Mouse (Mus musculus) layer of hippocampus, adult 2 months (tissue): ENCODE results near the gene Dohh. TPM values are rescaled to one million over a fixed set of nuclear protein-coding genes. Genes with fewer than 3 reads are reported as not detected.

Experiments
- DNase-seq, 2 experiments: peaks; one replicate each; pipeline ENCODE4 v3.0.0; 2022; ENCODE audit warnings: low spot score in 2 of 2
- H3K27ac ChIP-seq: fragments of 200-600 bp; 2 replicates; pipeline ENCODE4 v1.8.1; 2022
- H3K4me3 ChIP-seq: fragments of 200-600 bp; 2 replicates; pipeline ENCODE4 v1.8.1; 2022; ENCODE audit warnings: mild to moderate bottlenecking
- CTCF ChIP-seq: fragments of 200-600 bp; conservative IDR thresholded peaks from 2 replicates; pipeline ENCODE4 v1.8.1; 2022; ENCODE audit warnings: antibody characterized with exemption, mild to moderate bottlenecking, moderate library complexity
- total RNA-seq, 2 experiments: library from RNA; stranded (reverse); gene quantifications; 2 replicates each; pipeline ENCODE4 v1.2.3; 2021

Dohh gene
- total RNA-seq, 2 experiments from 2014 or later, result 75.9 to 79.7 TPM

DNA sequence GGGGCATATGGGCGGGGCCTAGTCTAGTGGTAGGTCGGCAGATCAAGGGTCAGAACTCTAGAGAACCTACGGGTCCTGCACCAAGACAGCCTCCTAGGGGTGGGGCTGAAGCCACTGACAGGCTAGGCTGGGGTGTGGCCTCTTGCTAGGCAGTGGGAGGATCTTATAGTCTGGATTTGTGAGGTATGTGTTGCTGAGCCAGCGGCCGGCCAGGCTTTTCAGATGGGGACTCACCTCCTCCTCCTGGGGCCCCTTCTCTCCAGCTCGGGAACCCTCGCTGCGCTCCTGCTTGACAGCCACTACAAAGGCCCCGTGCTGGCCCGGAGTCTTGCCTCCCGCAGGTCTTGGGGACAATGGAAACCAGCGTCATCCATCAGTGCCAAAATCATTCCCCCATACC is 35.1 kb upstream of the Dohh start:
- H3K4me3 ChIP-seq, result peak overlapping the region; percentile 84; the same call in 1 of the 2 replicates
- no peak for DNase-seq
- no peak overlapping the region for H3K27ac ChIP-seq
- no peak for TF ChIP-seq CTCF

DNA sequence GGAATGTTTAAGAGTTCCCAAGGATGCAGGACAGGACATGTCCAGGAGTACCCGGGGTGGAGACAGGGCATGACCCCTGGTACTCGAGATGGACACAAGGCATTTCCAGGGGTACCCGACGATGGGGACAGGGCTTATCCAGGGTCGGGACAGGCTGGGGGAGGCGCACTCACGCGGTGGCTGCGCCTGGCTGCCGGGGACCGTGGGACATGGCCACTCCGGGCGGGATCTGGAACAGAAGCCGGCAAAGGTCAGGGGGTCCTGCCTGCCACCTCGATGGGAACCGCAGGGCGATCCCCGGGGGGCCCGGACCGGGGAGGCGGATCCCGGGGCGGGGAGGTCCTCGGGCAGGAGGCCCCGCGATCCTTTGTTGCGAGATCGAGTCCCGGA is 34.3 kb upstream of the Dohh start:
- TF ChIP-seq CTCF, result no peak

DNA sequence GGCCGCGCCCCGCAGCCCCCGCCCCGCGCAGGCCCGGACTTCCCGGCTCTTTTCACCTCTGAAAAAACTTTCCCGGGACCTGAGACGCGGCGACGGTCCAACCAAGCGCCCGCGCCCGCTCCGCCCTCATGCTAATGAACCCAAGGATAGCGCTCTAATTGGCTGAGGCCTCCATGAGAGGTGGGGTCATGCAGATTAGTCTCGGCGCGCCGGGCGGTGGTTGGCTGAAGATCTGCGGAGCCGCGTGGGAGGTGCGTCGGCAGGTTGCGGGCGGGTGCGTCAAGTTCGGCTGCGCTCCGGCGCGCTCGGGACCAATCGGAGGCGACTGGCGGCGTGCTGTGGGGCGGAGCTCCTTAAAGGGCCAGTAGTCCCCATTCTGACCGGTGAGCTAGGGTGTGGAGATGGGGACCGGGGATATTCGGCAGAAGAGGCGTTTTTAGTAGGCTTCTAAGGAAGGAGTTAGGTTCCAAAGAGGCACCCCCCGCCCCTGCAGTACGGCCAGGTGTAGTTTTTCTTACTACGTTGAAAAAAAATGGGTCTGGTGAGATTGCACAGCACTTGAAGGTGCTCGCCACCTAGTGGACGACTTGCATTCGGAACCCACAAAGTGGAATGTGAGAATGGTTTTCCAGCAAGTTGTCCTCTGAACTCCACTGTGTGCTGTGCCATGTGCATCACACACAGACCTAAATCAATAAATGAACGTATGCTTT is 33.7 kb upstream of the Dohh start, which contains the start of gene Hmg20b:
TSS of gene Hmg20b (minus strand) at position 130 of the 713 bp plus-strand sequence.
- peak; percentile 93 for TF ChIP-seq CTCF
- Histone ChIP-seq H3K4me3 (peak within 1 kb of the TSS; percentile 84), H3K27ac (peak within 1 kb of the TSS; percentile 92)
- peak; percentile 99 to 100 for DNase-seq

More for the DNA sequence above, 34.3 kb upstream of the Dohh start:
- no peak for DNase-seq
- Histone ChIP-seq H3K4me3 (peak overlapping the region; percentile 84), H3K27ac (peak overlapping the region; percentile 76)

DNA sequence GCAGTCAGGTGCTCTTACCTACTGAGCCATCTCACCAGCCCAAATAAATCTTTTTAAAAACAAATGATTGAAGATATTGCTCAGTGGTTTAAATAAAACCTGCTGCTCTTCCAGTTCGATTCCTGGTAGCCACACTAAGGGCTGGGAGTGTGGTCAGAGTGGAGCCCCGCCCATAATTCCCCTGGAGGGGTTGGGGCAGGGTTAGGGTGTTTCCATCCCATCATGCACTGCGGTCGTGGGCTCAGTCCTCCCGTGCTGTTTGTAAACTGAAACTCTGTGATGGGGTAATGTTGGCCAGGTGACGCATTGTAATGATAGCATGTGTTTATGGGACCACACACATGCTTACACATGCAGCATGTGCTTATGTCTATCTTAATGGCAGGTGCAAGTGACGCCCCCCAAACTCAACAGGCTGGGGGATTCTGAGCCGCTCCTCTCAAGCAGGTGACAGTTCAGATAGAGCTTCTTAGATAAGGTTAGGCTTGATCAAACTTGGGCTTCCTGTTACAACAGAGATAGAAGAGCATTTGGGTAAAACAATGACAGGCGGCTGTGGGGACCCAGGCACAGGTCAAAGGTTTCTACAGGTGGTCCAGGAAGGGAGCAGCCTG is 32.4 kb upstream of the Dohh start:
- no peak for DNase-seq
- no peak overlapping the region for H3K4me3 ChIP-seq
- no peak overlapping the region for H3K27ac ChIP-seq
- no peak for TF ChIP-seq CTCF

GRCm38 (mm10) chr10:81354738-81355477 is 29.3 kb upstream of the Dohh start:
- Histone ChIP-seq H3K4me3 (no peak overlapping the region), H3K27ac (no peak overlapping the region)
- no peak for TF ChIP-seq CTCF
- DNase-seq, result no peak

GRCm38 (mm10) chr10:81355533-81355932 is 28.7 kb upstream of the Dohh start:
- no peak overlapping the region for H3K27ac ChIP-seq
- no peak for TF ChIP-seq CTCF
- no peak for DNase-seq

GRCm38 (mm10) chr10:81356352-81356990 is 27.8 kb upstream of the Dohh start:
- DNase-seq, result no peak
- TF ChIP-seq CTCF, result no peak
- Histone ChIP-seq H3K27ac (peak overlapping the region; percentile 55; the same call in 1 of the 2 replicates), H3K4me3 (peak overlapping the region; percentile 83)

More at GRCm38 (mm10) chr10:81355533-81355932, 28.7 kb upstream of the Dohh start:
- H3K4me3 ChIP-seq, result no peak overlapping the region

DNA sequence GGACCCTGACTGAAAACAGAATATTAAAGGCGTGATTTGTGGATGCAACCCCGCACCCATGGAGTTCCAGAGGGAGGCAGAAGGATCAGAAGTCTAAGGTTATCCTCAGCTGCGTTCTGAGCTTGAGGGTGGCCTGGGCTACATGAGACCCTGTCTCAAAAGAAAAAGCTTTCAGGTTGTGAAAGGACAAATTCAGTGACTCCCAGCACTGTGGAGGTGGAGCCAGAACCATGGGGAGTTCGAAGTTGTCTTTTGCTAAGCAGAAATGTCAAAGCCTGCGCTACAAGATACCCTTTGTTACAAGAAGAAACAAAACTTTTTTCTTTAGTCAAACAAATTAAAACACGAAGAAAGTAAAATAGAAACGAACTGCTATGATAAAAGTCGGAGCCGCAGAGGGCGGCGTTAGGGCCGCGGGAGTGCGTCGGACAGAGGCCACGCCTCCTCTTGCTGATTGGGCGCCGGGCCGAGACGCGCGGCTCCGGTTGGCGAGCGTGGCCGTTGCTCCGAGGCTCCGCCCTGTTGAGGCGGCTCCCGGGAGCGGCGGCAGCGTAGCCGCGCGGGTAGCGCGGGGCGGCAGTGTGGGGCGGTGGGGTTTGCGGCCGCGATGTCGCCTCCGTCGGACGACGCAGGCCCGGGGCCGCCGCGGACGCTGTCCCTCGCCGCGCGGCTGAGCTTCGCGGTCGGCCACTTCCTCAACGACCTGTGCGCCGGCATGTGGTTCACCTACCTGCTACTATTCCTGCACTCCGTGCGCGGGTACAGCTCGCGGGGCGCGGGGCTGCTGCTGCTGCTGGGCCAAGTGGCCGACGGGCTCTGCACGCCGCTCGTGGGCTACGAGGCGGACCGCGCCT is 27.0 kb upstream of the Dohh start, which contains the start of gene Mfsd12:
TSS of gene Mfsd12 (plus strand) at position 501 of the 854 bp plus-strand sequence.
- Histone ChIP-seq H3K27ac (peak within 1 kb of the TSS; percentile 87), H3K4me3 (peak within 1 kb of the TSS; percentile 83)
- TF ChIP-seq CTCF, result no peak
- DNase-seq, result peak; percentile 92 to 93

DNA sequence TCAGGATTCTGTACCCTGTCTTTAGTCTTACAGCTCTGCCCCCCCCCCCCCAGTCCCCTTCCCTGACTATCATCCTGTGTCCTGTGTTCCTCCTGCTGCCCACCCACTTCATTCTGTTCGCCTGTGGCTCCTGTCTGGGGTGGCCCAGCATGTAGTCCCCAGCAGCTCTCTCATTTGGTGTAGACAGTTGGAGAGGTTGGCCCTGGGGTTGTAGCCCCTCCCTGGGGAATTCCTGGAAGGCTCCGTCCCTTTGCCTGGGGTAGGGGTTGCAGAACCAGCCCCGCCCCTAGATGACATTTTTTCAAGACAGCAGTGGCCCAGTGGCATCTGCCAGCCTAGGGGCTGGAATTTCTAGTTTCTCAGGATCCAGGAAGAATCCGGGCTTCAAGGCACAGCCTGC is 26.0 kb upstream of the Dohh start:
- peak overlapping the region; percentile 87 for H3K27ac ChIP-seq
- no peak for TF ChIP-seq CTCF
- DNase-seq, result no peak
- peak overlapping the region; percentile 83 for H3K4me3 ChIP-seq

GRCm38 (mm10) chr10:81358841-81359240 is 25.4 kb upstream of the Dohh start:
- DNase-seq, result no peak
- peak overlapping the region; percentile 83 for H3K4me3 ChIP-seq
- H3K27ac ChIP-seq, result peak overlapping the region; percentile 67; the same call in 1 of the 2 replicates
- no peak for TF ChIP-seq CTCF

DNA sequence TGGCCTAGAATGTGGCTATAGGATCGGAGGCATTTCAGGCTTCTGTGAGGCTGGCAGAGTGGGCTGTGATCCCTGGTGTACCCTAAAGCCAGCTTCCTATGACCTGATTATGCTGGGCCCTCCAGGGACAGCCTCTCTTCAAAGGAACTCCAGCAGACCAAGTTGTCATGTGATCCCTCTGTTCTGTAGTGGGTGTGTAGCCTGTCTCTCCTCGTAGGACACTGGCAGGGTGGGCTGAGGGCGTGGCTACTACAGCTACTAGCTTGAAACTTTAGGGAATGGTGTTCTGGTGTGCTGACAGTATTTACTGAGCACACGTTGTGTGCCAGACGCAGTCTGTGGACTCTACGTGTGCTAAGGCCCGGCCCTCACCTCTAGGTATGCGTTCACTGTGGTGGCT is 23.5 kb upstream of the Dohh start:
- H3K4me3 ChIP-seq, result no peak overlapping the region
- H3K27ac ChIP-seq, result peak overlapping the region; percentile 67
- no peak for DNase-seq
- no peak for TF ChIP-seq CTCF

DNA sequence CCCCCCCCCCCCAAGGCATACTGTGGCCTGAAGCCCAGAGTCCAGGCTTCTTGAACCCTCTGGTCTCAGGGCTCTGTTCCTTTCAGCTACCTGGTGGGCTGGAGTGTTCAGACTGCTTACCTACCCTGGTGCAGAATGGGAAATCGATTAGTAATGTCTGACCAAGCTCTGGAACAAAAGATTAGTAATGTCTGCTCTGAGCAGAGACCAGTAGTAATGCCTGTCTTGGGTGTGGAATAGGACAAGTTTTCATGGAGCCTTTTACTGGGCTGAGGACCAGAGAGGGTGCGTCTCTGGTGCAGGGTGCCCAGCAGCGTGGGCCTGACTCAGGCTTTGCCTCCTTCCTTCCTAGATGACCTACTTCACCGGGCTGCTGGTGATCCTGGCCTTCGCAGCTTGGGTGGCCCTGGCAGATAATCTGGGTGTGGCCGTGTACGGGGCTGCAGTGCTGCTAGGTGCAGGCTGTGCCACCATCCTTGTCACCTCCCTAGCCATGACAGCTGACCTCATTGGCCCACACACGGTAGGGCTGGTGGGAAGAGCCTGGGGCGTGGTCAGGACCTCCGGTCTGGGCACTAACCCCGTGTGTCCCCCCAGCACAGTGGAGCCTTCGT is 21.8 kb upstream of the Dohh start:
- no peak for TF ChIP-seq CTCF
- DNase-seq, result no peak
- Histone ChIP-seq H3K27ac (no peak overlapping the region), H3K4me3 (no peak overlapping the region)
